17 mouse cellular contexts compared by ENCODE assay signal in the genomic region with DNA sequence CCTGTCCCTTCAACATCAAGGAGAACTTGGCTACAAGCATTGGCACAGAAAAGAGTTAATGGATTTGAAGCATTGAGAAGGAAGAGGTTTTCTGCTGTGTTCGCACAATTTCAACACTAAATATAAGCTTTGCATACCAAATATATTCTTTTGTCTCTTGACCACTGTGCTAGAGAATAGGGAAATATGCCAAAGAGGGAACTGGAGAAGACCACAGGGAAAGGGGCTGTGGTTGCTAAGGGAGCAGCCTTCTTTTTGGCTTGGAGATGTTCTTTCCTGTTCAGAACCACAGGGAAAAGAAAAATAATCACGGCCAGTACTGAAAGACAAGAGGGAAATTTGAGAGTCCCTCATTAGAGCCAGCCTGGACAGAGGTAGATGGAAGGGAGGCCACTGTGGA.
DNase-seq lines count a peak whose midpoint lies in the region; ATAC-seq and TF ChIP-seq lines count a peak whose summit lies in the region.
"Had no signal": no experiment of that assay in that cellular context is flagged by ENCODE, and none has a peak within 500 bp of the region (broad histone marks: within the 10 kb centered on the region; RNA-seq: fewer than 3 reads in every experiment).

No protein-coding gene starts in this region.

- H3K27ac ChIP-seq in embryonic facial prominence, embryonic 14.5 days (replicated peaks; ENCODE audit: low read depth, low read length) = no peak overlapping the region
- no peak overlapping the region for H3K27ac ChIP-seq in embryonic facial prominence, embryonic 10.5 days (replicated peaks)
- H3K27ac ChIP-seq in hindbrain, embryonic 16.5 days (ENCODE audit: low read depth, low read length) = no peak overlapping the region
- no peak overlapping the region for H3K27ac ChIP-seq in hindbrain, embryonic 11.5 days (ENCODE audit: low read depth, low read length)
- H3K27ac ChIP-seq in midbrain, postnatal 0 days (ENCODE audit: low read depth, low read length) = no peak overlapping the region
- no peak overlapping the region for H3K27ac ChIP-seq in midbrain, embryonic 15.5 days
- H3K27ac ChIP-seq: limb, embryonic 12.5 days; liver, embryonic 12.5 days; midbrain, embryonic 10.5 days; neural tube, embryonic 15.5 days had no signal

- ATAC-seq in embryonic facial prominence, embryonic 14.5 days (ENCODE audit: low read depth) = peak; percentile 65; the same call in 1 of the 2 replicates
- ATAC-seq in hindbrain, embryonic 16.5 days = peak; percentile 93
- no peak for ATAC-seq in hindbrain, embryonic 11.5 days (ENCODE audit: low FRiP score)
- ATAC-seq in midbrain, postnatal 0 days (ENCODE audit: low FRiP score) = no peak; the same call in 1 of the 2 replicates
- no peak for ATAC-seq in midbrain, embryonic 15.5 days (replicated peaks)
- ATAC-seq: intestine, postnatal 0 days; liver, embryonic 12.5 days had no signal

- H3K27me3 ChIP-seq in embryonic facial prominence, embryonic 14.5 days (replicated peaks; ENCODE audit: control insufficient read depth, insufficient read depth, low read length) = no peaks in the 10 kb centered on the region
- H3K27me3 ChIP-seq in embryonic facial prominence, embryonic 10.5 days (replicated peaks; ENCODE audit: low read depth, poor library complexity, severe bottlenecking) = no peaks in the 10 kb centered on the region
- H3K27me3 ChIP-seq in hindbrain, embryonic 16.5 days (replicated peaks; ENCODE audit: control insufficient read depth, insufficient read depth, low read length) = no peaks in the 10 kb centered on the region
- no peaks in the 10 kb centered on the region for H3K27me3 ChIP-seq in hindbrain, embryonic 11.5 days (ENCODE audit: control insufficient read depth, insufficient read depth, low read length)
- H3K27me3 ChIP-seq in midbrain, postnatal 0 days (ENCODE audit: insufficient read depth, low read length) = no peaks in the 10 kb centered on the region
- H3K27me3 ChIP-seq in midbrain, embryonic 15.5 days (replicated peaks) = no peaks in the 10 kb centered on the region
- H3K27me3 ChIP-seq: limb, embryonic 12.5 days; liver, embryonic 12.5 days; neural tube, embryonic 15.5 days had no signal

- H3K4me2 ChIP-seq in embryonic facial prominence, embryonic 14.5 days (ENCODE audit: low read depth, low read length) = no peak overlapping the region
- no peak overlapping the region for H3K4me2 ChIP-seq in hindbrain, embryonic 16.5 days (ENCODE audit: low read length)
- H3K4me2 ChIP-seq in hindbrain, embryonic 11.5 days (replicated peaks; ENCODE audit: low read depth, low read length) = no peak overlapping the region
- no peak overlapping the region for H3K4me2 ChIP-seq in midbrain, postnatal 0 days (ENCODE audit: low read depth, low read length, poor library complexity, severe bottlenecking)
- no peak overlapping the region for H3K4me2 ChIP-seq in midbrain, embryonic 15.5 days
- H3K4me2 ChIP-seq: limb, embryonic 12.5 days; liver, embryonic 12.5 days; neural tube, embryonic 15.5 days had no signal

- H3K4me3 ChIP-seq in embryonic facial prominence, embryonic 14.5 days (ENCODE audit: low read depth, low read length) = no peak overlapping the region
- no peak overlapping the region for H3K4me3 ChIP-seq in embryonic facial prominence, embryonic 10.5 days
- H3K4me3 ChIP-seq in hindbrain, embryonic 16.5 days (ENCODE audit: low read length) = no peak overlapping the region
- no peak overlapping the region for H3K4me3 ChIP-seq in hindbrain, embryonic 11.5 days (ENCODE audit: low read depth, low read length)
- H3K4me3 ChIP-seq in midbrain, postnatal 0 days (ENCODE audit: low read depth, low read length) = no peak overlapping the region
- no peak overlapping the region for H3K4me3 ChIP-seq in midbrain, embryonic 15.5 days
- H3K4me3 ChIP-seq: limb, embryonic 12.5 days; liver, embryonic 12.5 days; midbrain, embryonic 10.5 days; neural tube, embryonic 15.5 days had no signal

- no peaks in the 10 kb centered on the region for H3K36me3 ChIP-seq in embryonic facial prominence, embryonic 14.5 days (ENCODE audit: control insufficient read depth, insufficient read depth, low read length)
- H3K36me3 ChIP-seq in embryonic facial prominence, embryonic 10.5 days (replicated peaks) = no peaks in the 10 kb centered on the region
- no peaks in the 10 kb centered on the region for H3K36me3 ChIP-seq in hindbrain, embryonic 16.5 days (ENCODE audit: control insufficient read depth, insufficient read depth, low read length)
- no peaks in the 10 kb centered on the region for H3K36me3 ChIP-seq in hindbrain, embryonic 11.5 days (ENCODE audit: control insufficient read depth, insufficient read depth, low read length)
- H3K36me3 ChIP-seq in midbrain, postnatal 0 days (ENCODE audit: insufficient read depth, low read length) = no peaks in the 10 kb centered on the region
- H3K36me3 ChIP-seq in midbrain, embryonic 15.5 days (replicated peaks) = no peaks in the 10 kb centered on the region
- H3K36me3 ChIP-seq: limb, embryonic 12.5 days; liver, embryonic 12.5 days; midbrain, embryonic 10.5 days; neural tube, embryonic 15.5 days had no signal

- no peak for TF ChIP-seq CTCF in midbrain, postnatal 0 days (IDR thresholded peaks at IDR 0.05)

- no peak overlapping the region for H3K9ac ChIP-seq in embryonic facial prominence, embryonic 14.5 days (ENCODE audit: low read depth, low read length)
- no peak overlapping the region for H3K9ac ChIP-seq in hindbrain, embryonic 16.5 days (ENCODE audit: low read depth, low read length)
- no peak overlapping the region for H3K9ac ChIP-seq in hindbrain, embryonic 11.5 days (ENCODE audit: low read depth, low read length)
- no peak overlapping the region for H3K9ac ChIP-seq in midbrain, postnatal 0 days (replicated peaks; ENCODE audit: low read length, poor library complexity, severe bottlenecking)
- no peak overlapping the region for H3K9ac ChIP-seq in midbrain, embryonic 15.5 days
- H3K9ac ChIP-seq: limb, embryonic 12.5 days; liver, embryonic 12.5 days; neural tube, embryonic 15.5 days had no signal

- 42% methylated on average over 2 of the region's 2 CpGs for WGBS in embryonic facial prominence, embryonic 14.5 days
- 65% methylated on average over 2 of the region's 2 CpGs for WGBS in embryonic facial prominence, embryonic 10.5 days
- 56% methylated on average over 2 of the region's 2 CpGs for WGBS in hindbrain, embryonic 16.5 days
- 73% methylated on average over 2 of the region's 2 CpGs for WGBS in hindbrain, embryonic 11.5 days
- WGBS in midbrain, postnatal 0 days = 57% methylated on average over 2 of the region's 2 CpGs
- 68% methylated on average over 2 of the region's 2 CpGs for WGBS in midbrain, embryonic 15.5 days

- H3K9me3 ChIP-seq in embryonic facial prominence, embryonic 14.5 days (ENCODE audit: control insufficient read depth, low read length) = no peaks in the 10 kb centered on the region
- no peaks in the 10 kb centered on the region for H3K9me3 ChIP-seq in embryonic facial prominence, embryonic 10.5 days
- H3K9me3 ChIP-seq in hindbrain, embryonic 16.5 days (ENCODE audit: control insufficient read depth, low read length) = no peaks in the 10 kb centered on the region
- no peaks in the 10 kb centered on the region for H3K9me3 ChIP-seq in hindbrain, embryonic 11.5 days (ENCODE audit: control insufficient read depth, low read length)
- H3K9me3 ChIP-seq in midbrain, postnatal 0 days (ENCODE audit: low read length) = no peaks in the 10 kb centered on the region
- H3K9me3 ChIP-seq in midbrain, embryonic 15.5 days = no peaks in the 10 kb centered on the region
- H3K9me3 ChIP-seq: limb, embryonic 12.5 days; liver, embryonic 12.5 days; midbrain, embryonic 10.5 days; neural tube, embryonic 15.5 days had no signal

- no peaks in the 10 kb centered on the region for H3K4me1 ChIP-seq in embryonic facial prominence, embryonic 14.5 days (ENCODE audit: control insufficient read depth, insufficient read depth, low read length)
- no peaks in the 10 kb centered on the region for H3K4me1 ChIP-seq in embryonic facial prominence, embryonic 10.5 days
- no peaks in the 10 kb centered on the region for H3K4me1 ChIP-seq in hindbrain, embryonic 16.5 days (ENCODE audit: control insufficient read depth, insufficient read depth, low read depth, low read length)
- no peaks in the 10 kb centered on the region for H3K4me1 ChIP-seq in hindbrain, embryonic 11.5 days (replicated peaks; ENCODE audit: control insufficient read depth, insufficient read depth, low read length)
- H3K4me1 ChIP-seq in midbrain, postnatal 0 days (ENCODE audit: insufficient read depth, low read length) = no peaks in the 10 kb centered on the region; the same call in 1 of the 2 replicates
- no peaks in the 10 kb centered on the region for H3K4me1 ChIP-seq in midbrain, embryonic 15.5 days
- H3K4me1 ChIP-seq: limb, embryonic 12.5 days; liver, embryonic 12.5 days; midbrain, embryonic 10.5 days; neural tube, embryonic 15.5 days had no signal

- DNase-seq in embryonic facial prominence, embryonic 14.5 days (ENCODE audit: low spot score) = peak; percentile 78
- DNase-seq in embryonic facial prominence, embryonic 10.5 days (ENCODE audit: low spot score) = no peak
- DNase-seq in hindbrain, embryonic 11.5 days (ENCODE audit: low spot score) = no peak
- DNase-seq in midbrain, postnatal 0 days (ENCODE audit: low spot score) = peak; percentile 65
- no peak for DNase-seq in testis, postnatal 10 days (ENCODE audit: low spot score)
- DNase-seq: adrenal gland, adult 2 months; kidney, postnatal 36 days; lung, adult 18-20 months; lung, postnatal 10 days; right cerebral cortex, adult 18-20 months had no signal

Comparison
In these comparisons a context has a peak if more than half of its experiments do, and no peak if none do; other contexts are left out.
1. ATAC-seq: peak in embryonic facial prominence, embryonic 14.5 days (single experiment) and hindbrain, embryonic 16.5 days (single experiment); none in hindbrain, embryonic 11.5 days (single experiment), midbrain, postnatal 0 days (single experiment) and midbrain, embryonic 15.5 days (single experiment).
2. DNase-seq: peak in embryonic facial prominence, embryonic 14.5 days (single experiment) and midbrain, postnatal 0 days (single experiment); none in embryonic facial prominence, embryonic 10.5 days (single experiment), hindbrain, embryonic 11.5 days (single experiment) and testis, postnatal 10 days (single experiment).